Mouse (Mus musculus) cerebellum, postnatal 36 days (tissue): ENCODE measurements at regions not wholly inside any gene's neighbourhood (a gene's known extent, or its start where the extent isn't known, plus 50 kb on each side); places are given as distances from the start of the nearest gene placed in this dataset.
"Not testable (repeated sequence)": the region's sequence is repeated elsewhere in the genome, so short reads cannot be mapped to it uniquely, and the experiment has no call there.

Source experiments
- DNase-seq, 2 experiments: peaks; one replicate each; pipeline ENCODE4 v3.0.0; 2021 to 2022; ENCODE audit warnings: mixed read lengths in 2 of 2

GRCm38 (mm10) chr17:4813666-4814065 lies 180.5 kb upstream of the Arid1b start:
- no peak for DNase-seq

DNA sequence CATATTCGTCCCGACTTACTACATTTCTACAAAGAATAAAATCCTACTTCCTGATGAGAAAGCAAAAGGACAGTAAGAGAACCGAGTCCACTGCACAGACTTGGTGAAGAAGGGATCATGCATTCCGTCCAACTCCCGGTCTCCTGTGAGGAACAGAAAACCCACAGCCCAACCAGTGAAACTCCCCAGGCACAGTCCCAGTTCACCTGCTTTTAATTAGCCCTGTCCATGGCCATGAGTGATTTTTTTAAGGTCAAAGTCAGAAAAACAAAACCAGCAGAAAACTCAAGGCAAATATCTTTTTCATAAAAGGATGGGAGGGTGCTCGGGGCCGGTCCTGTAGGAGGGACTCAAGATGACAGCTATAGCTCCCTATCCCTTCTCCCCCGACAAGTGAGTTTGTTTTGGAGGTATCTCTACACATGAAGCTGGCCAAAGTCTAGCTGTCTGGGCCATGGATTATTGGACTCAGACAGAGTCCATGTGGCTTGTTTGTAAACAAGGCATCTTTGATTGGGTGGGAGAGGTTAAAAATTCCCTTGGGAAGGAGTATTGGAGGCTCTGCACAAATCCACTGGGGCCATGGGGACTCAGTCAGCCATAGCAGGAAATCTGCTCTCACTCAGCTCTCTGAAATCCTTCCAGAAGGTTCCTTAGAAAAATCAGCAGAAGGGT lies 168.8 kb upstream of the Arid1b start:
- DNase-seq, result no peak

GRCm38 (mm10) chr17:4834065-4834464 lies 160.1 kb upstream of the Arid1b start:
- peak in 1 of 2 experiments; percentile 3 for DNase-seq

- DNase-seq, result no peak
Measured at GRCm38 (mm10) chr17:4834571-4834970, 159.6 kb upstream of the Arid1b start.

- DNase-seq, result no peak
Measured at GRCm38 (mm10) chr17:4835065-4835705, 158.9 kb upstream of the Arid1b start.

GRCm38 (mm10) chr17:4840123-4840522 lies 154.0 kb upstream of the Arid1b start:
- DNase-seq, result no peak

GRCm38 (mm10) chr17:4858304-4858703 lies 135.8 kb upstream of the Arid1b start:
- DNase-seq, result no peak

- no peak for DNase-seq
Measured at GRCm38 (mm10) chr17:4864901-4865300, 129.2 kb upstream of the Arid1b start.

GRCm38 (mm10) chr17:4865621-4866020 lies 128.5 kb upstream of the Arid1b start:
- peak in 1 of 2 experiments; percentile 4 for DNase-seq

- DNase-seq, result no peak
Measured at GRCm38 (mm10) chr17:4866026-4866896, 127.9 kb upstream of the Arid1b start.

DNA sequence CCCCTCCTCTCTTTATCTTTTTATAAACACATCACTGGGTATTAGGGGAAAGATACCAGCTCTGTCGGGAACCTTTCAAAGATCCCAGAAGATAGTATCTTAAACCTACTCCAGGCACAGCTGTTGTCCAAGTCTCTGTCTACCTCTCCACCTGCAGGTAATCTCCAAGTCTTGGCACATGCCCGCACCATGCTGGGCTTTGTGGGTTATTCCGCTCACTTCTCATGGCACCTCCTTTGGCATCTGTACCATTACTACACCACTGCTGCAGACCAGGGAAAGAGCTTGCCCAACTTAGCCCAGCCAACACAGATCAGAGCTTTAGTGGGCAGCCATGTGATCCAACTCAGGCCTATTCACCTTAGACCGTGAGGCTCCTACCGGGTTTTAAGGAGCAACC lies 127.0 kb upstream of the Arid1b start:
- no peak for DNase-seq

GRCm38 (mm10) chr17:4867754-4868445 lies 126.2 kb upstream of the Arid1b start:
- DNase-seq, result peak in 1 of 2 experiments; percentile 16

GRCm38 (mm10) chr17:4868446-4868825 lies 125.7 kb upstream of the Arid1b start:
- no peak for DNase-seq

- no peak for DNase-seq
Measured at GRCm38 (mm10) chr17:4868861-4869260, 125.3 kb upstream of the Arid1b start.

DNA sequence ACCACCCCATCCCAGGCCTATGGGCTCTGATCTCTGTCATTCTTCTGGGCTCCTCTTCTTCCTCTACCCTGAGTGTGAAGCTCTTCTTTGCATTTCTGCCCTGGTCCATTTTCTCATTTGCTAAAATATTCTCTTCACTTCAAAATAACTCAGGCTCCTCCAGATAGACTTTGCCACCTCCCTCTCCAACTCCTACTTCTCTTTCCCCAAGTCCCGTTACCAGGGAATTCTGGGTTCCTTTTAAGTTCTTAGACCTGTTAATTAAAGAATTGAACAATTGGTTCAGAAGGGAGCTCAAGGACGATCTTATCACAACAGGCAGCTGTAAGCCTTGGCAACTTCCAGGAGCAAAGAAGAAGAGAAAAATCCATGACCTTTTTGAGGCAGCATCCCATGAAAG lies 122.9 kb upstream of the Arid1b start:
- no peak for DNase-seq

DNA sequence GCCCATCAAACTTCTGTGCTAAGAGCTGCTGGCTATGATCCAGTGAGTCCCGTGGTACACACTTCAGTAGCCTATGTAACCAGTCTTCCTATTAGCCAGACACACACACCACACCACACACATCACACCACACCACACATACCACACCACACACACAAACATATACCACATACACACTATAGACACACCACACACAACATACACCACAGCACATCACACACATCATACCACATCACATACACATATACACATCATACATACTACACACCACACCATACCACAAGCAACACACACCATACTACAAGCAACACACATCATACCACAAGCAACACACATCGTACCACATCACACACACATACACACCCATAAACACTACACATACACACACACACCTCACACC lies 119.7 kb upstream of the Arid1b start:
- DNase-seq, result no peak

DNA sequence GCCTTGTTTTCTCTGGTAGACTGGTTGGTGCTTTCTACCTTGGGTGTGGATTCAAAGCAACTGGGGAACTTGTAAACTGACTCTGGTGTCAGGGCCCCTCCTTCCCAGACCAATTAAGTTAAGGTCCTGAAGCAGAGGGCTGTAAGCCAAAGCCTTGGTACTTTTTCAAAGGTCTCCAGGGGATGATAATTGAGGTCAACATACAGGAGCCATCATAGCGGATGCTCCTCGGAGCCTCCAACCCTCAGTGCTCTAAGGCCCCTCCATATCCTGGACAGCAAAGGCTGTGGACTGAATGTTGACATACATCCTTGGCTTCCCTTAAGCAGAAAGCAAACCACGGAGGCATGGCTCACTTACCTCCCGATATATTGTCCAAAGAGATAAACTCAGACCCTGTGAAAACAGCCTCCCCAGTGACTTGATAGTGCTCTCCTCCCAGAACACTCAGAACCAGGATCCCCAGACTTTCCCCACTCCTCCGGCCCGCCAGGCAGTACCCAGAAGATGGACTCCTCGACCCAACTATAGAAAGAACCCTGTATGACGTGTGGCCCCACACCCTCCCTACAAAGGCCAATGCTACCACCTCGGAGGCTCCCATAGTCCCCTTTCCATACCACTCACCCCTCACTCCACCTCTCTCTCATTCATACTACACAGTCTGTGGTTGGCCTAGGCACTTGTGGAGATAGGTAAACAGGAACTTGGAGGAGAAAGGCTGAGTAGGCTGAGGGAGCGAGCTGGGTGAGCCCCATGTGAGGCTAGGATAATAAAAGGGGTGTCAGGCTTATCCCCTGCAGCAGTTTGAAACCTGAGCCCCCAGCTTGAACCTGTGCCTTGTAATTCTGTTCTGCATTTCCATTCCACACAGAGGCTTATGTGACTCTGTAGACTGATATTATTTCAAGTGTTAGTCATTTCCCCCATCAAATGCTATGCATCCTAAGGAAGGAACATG lies 118.8 kb upstream of the Arid1b start:
- no peak for DNase-seq

GRCm38 (mm10) chr17:4876431-4876830 lies 117.7 kb upstream of the Arid1b start:
- no peak for DNase-seq

- DNase-seq, result no peak
Measured at GRCm38 (mm10) chr17:4881473-4881872, 112.7 kb upstream of the Arid1b start.

- DNase-seq, result no peak
Measured at GRCm38 (mm10) chr17:4884083-4884482, 110.0 kb upstream of the Arid1b start.

GRCm38 (mm10) chr17:4884761-4885160 lies 109.4 kb upstream of the Arid1b start:
- no peak for DNase-seq

GRCm38 (mm10) chr17:4887331-4887730 lies 106.8 kb upstream of the Arid1b start:
- not testable (repeated sequence) for DNase-seq
